Mouse (Mus musculus) kidney, embryonic 14.5 days (tissue): ENCODE data around the gene Sprr1b. TPM values are rescaled to one million over a fixed set of nuclear protein-coding genes. Genes with fewer than 3 reads are reported as not detected.

Source experiments
- ATAC-seq: fragments of 200-750 bp; cut with Nextera tagmentation; 2 replicates; pipeline ENCODE4 v1.8.0; 2017; ENCODE audit warnings: moderate number of reproducible peaks, mild to moderate bottlenecking, moderate TSS enrichment, moderate library complexity; ENCODE audit not compliant: low FRiP score, low TSS enrichment
- H3K27ac ChIP-seq: fragments of 300-500 bp; sonication (generic); 2 replicates; pipeline ENCODE4 v1.5.1; 2014; ENCODE audit warnings: low read depth, mild to moderate bottlenecking, low read length, moderate library complexity, mixed read lengths
- H3K27me3 ChIP-seq: fragments of 300-500 bp; sonication (generic); 2 replicates; pipeline ENCODE4 v1.6.1; 2014; ENCODE audit warnings: mild to moderate bottlenecking, low read length; ENCODE audit not compliant: control insufficient read depth, insufficient read depth
- H3K36me3 ChIP-seq: fragments of 300-500 bp; sonication (generic); 2 replicates; pipeline ENCODE4 v1.6.1; 2014; ENCODE audit warnings: low read length, mixed read lengths; ENCODE audit not compliant: control insufficient read depth, insufficient read depth
- H3K4me1 ChIP-seq: fragments of 300-500 bp; sonication (generic); 2 replicates; pipeline ENCODE4 v1.6.1; 2014; ENCODE audit warnings: low read length, mixed read lengths; ENCODE audit not compliant: control insufficient read depth, insufficient read depth
- H3K4me2 ChIP-seq: fragments of 300-500 bp; sonication (generic); replicated peaks from 2 replicates; pipeline ENCODE4 v1.6.1; 2014; ENCODE audit warnings: low read depth, mild to moderate bottlenecking, low read length
- H3K4me3 ChIP-seq: fragments of 300-500 bp; sonication (generic); 2 replicates; pipeline ENCODE4 v1.5.1; 2014; ENCODE audit warnings: mild to moderate bottlenecking, low read length
- H3K9ac ChIP-seq: fragments of 300-500 bp; sonication (generic); 2 replicates; pipeline ENCODE4 v1.6.1; 2014; ENCODE audit warnings: low read depth, mild to moderate bottlenecking, low read length, moderate library complexity
- H3K9me3 ChIP-seq: fragments of 300-500 bp; sonication (generic); 2 replicates; pipeline ENCODE4 v1.6.1; 2016; ENCODE audit warnings: low read length; ENCODE audit not compliant: control insufficient read depth
- WGBS: fragments of 180-500 bp; shearing (Covaris S2); extraction: QIAGEN DNeasy Blood & Tissue Kit; methylation state at CpG from one replicate; pipeline ENCODE4 v1.1.7; 2014; 5-methylcytosine and 5-hydroxymethylcytosine counted together
- polyA plus RNA-seq: library from polyadenylated mRNA; unstranded; fragments of >200 nt; fragmentation: Nextera tagmentation; extraction: Ambion mirVana; gene quantifications from 2 replicates; pipeline ENCODE4 v1.2.1, GENCODE M21; 2014

Gene Sprr1b
- polyA plus RNA-seq, 1 experiment from 2014 or later, result not detected

DNA sequence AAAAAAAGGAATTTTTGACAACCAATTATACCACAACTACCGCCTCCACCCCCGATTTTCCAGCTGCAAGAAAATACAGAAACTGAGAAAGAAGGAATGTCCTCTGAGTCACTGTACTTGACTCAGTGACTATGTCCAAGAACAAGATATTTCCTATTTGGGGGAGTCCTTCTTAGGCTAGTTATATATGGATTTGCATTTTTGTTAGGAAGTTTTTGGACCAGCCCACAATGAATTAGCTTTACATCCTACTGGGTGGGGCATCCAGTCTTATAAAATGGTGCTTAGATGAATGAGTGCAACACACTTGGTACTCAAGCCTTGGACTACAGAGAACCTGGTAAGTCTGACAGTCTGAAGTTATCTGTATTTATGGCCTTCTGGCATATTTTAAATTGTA is 6.3 kb downstream of the Sprr1b start, which contains the start of gene Sprr2k:
TSS of gene Sprr2k (plus strand) at position 301 of the 400 bp plus-strand sequence.
- Histone ChIP-seq H3K36me3 (no peaks in the 10 kb centered on the region), H3K4me2 (no peak within 1 kb of the TSS), H3K9ac (no peak within 1 kb of the TSS), H3K27me3 (no peaks in the 10 kb centered on the region), H3K27ac (no peak within 1 kb of the TSS), H3K4me1 (no peaks in the 10 kb centered on the region), H3K9me3 (no peaks in the 10 kb centered on the region), H3K4me3 (no peak within 1 kb of the TSS)
- ATAC-seq, result no peak
- 89% methylated on average over 2 of the region's 2 CpGs for WGBS

DNA sequence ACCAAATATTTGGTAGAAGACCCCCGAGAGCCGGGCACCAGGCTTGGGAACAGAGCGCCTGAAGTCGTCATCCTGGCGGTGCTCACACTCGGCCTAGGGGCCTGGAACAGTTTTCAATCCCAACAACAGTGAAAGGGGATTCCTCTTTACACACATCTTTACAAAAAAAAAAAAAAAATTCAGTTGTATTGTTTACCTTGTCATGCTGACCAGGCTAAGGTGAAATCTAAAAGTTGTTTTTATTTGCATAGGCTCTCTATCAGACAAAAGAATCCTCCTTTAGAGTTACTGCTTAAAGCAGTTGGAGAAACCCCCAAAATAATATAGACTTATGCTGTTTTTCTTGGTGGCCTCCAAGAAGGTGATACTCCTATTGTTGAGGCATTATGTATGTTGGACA is 9.3 kb downstream of the Sprr1b start, which contains the start of gene Gm9774:
TSS of gene Gm9774 (minus strand) at position 101 of the 400 bp plus-strand sequence.
- 88% methylated on average over 6 of the region's 6 CpGs for WGBS

DNA sequence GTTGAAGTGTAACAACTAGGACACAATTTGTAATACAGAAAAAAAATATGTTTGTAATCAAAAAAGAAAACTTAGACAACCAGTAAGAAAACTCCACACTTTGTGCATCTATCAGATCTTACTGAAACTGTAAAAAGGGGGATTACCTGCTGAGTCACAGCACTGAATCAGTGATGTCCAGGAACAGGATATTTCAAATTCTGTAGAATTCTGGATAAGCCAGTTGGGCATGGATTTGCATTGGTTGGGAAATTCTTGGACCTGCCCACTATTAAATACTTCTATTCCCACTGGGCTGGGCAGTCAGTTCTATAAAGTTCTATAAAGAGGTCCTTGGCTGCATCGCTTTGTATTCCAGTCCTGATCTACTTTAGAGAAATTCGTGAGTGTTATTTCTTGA is 20.8 kb downstream of the Sprr1b start, which contains the start of gene Sprr2j-ps:
TSS of gene Sprr2j-ps (plus strand) at position 301 of the 400 bp plus-strand sequence.
- no peaks in the 10 kb centered on the region for H3K4me1 ChIP-seq
- no peak within 1 kb of the TSS for H3K9ac ChIP-seq
- no peaks in the 10 kb centered on the region for H3K9me3 ChIP-seq
- H3K36me3 ChIP-seq, result no peaks in the 10 kb centered on the region
- no peak within 1 kb of the TSS for H3K4me3 ChIP-seq
- no peaks in the 10 kb centered on the region for H3K27me3 ChIP-seq
- no peak within 1 kb of the TSS for H3K4me2 ChIP-seq
- WGBS, result 94% methylated on average over 2 of the region's 2 CpGs
- no peak for ATAC-seq
- H3K27ac ChIP-seq, result no peak within 1 kb of the TSS

More for the DNA sequence above, 9.3 kb downstream of the Sprr1b start, which contains the start of gene Gm9774:
- Histone ChIP-seq H3K9me3 (no peaks in the 10 kb centered on the region), H3K27ac (no peak within 1 kb of the TSS), H3K27me3 (no peaks in the 10 kb centered on the region), H3K4me2 (no peak within 1 kb of the TSS), H3K36me3 (no peaks in the 10 kb centered on the region), H3K4me3 (no peak within 1 kb of the TSS), H3K9ac (no peak within 1 kb of the TSS), H3K4me1 (no peaks in the 10 kb centered on the region)
- no peak for ATAC-seq

DNA sequence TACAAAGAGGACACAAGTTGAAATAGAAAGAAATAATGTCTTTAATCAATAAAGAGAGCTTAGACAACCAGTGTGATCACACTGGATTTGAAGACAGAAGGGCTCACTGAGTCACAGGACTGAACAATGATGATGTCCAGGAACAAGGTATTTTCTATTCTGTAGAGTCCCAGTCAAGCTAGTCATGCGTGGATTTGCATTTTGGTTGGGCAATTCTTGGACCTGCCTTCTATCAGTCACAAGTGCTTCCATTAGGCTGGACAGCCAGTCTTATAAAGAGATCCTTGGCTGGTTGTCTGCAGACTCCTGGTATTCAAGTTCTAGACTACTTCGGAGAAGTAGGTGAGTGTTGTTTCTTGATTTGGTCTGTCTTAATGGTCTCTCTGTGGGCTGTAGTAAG is 30.9 kb downstream of the Sprr1b start, which contains the start of gene Sprr2i:
TSS of gene Sprr2i (plus strand) at position 301 of the 400 bp plus-strand sequence.
- Histone ChIP-seq H3K4me3 (no peak within 1 kb of the TSS), H3K27ac (no peak within 1 kb of the TSS), H3K9ac (no peak within 1 kb of the TSS), H3K4me2 (no peak within 1 kb of the TSS), H3K9me3 (no peaks in the 10 kb centered on the region), H3K27me3 (no peaks in the 10 kb centered on the region), H3K4me1 (no peaks in the 10 kb centered on the region), H3K36me3 (no peaks in the 10 kb centered on the region)
- WGBS, result 94% methylated on average over 2 of the region's 2 CpGs
- ATAC-seq, result no peak

DNA sequence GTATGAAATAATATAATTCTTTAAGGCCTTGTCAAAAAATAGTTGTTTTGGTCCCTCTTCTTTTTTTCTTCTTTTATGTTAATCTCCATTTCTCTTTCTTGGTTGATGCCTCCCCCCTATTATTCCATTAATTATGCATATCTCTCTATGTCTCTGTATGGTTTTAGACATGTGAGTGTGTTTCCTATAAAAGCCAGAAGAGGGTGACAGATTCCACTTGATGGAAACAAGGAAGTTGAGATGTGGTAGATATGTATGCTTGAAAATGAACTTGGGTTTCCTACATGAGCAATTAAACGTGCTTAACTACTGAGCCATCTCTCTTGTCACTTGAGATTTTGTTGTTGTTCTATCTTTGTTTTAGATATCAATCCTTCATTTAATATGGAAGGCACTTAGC is 44.3 kb downstream of the Sprr1b start:
- Histone ChIP-seq H3K9me3 (no peaks in the 10 kb centered on the region), H3K27ac (no peak overlapping the region), H3K9ac (no peak overlapping the region), H3K36me3 (no peaks in the 10 kb centered on the region), H3K27me3 (no peaks in the 10 kb centered on the region), H3K4me3 (no peak overlapping the region), H3K4me2 (no peak overlapping the region), H3K4me1 (no peaks in the 10 kb centered on the region)
- no peak for ATAC-seq
- 47% methylated on average over 1 of the region's 1 CpGs for WGBS

Other genes with a start within 250 kb of the Sprr1b start
- not detected in 2 replicates for gene Sprr2a1, start 223.0 kb downstream of the Sprr1b start, polyA plus RNA-seq
- 0.47 TPM in 1 of 2 replicates, not detected in the other for gene Sprr2a2, start 222.9 kb downstream of the Sprr1b start, polyA plus RNA-seq
- gene Sprr2a3, start 153.4 kb downstream of the Sprr1b start, polyA plus RNA-seq, result not detected in 2 replicates
- gene Sprr2b, start 122.2 kb downstream of the Sprr1b start, polyA plus RNA-seq, result not detected in 2 replicates
- gene Sprr2d, start 99.6 kb downstream of the Sprr1b start, polyA plus RNA-seq, result not detected in 2 replicates
- gene Sprr2e, start 86.6 kb downstream of the Sprr1b start, polyA plus RNA-seq, result not detected in 2 replicates
- 14.5 and 17.1 TPM in 2 replicates for gene Sprr2f, start 73.6 kb downstream of the Sprr1b start, polyA plus RNA-seq
- gene Sprr2h, start 53.1 kb downstream of the Sprr1b start, polyA plus RNA-seq, result not detected in 2 replicates
- gene Sprr2i, start 30.8 kb downstream of the Sprr1b start, polyA plus RNA-seq, result not detected in 2 replicates
- gene Sprr2j-ps, start 20.7 kb downstream of the Sprr1b start, polyA plus RNA-seq, result not detected in 2 replicates
- gene Gm9774, start 9.4 kb downstream of the Sprr1b start, polyA plus RNA-seq, result 6.9 and 7.1 TPM in 2 replicates
- gene Sprr2k, start 6.2 kb downstream of the Sprr1b start, polyA plus RNA-seq, result not detected in 2 replicates
- gene Sprr3, start 19.9 kb upstream of the Sprr1b start, polyA plus RNA-seq, result not detected in 2 replicates
- gene Sprr1a, start 47.1 kb upstream of the Sprr1b start, polyA plus RNA-seq, result 8.1 and 8.4 TPM in 2 replicates
- not detected in 2 replicates for gene Sprr4, start 61.7 kb upstream of the Sprr1b start, polyA plus RNA-seq
- gene 2310046K23Rik, start 95.7 kb upstream of the Sprr1b start, polyA plus RNA-seq, result not detected in 2 replicates
- gene Ivl, start 134.9 kb upstream of the Sprr1b start, polyA plus RNA-seq, result 0.74 and 0.81 TPM in 2 replicates
- not detected in 2 replicates for gene Smcp, start 150.2 kb upstream of the Sprr1b start, polyA plus RNA-seq
- not detected in 2 replicates for gene 2210017I01Rik, start 168.7 kb upstream of the Sprr1b start, polyA plus RNA-seq
- gene Lce6a, start 182.9 kb upstream of the Sprr1b start, polyA plus RNA-seq, result not detected in 2 replicates
- gene Lce1a1, start 209.5 kb upstream of the Sprr1b start, polyA plus RNA-seq, result not detected in 2 replicates
- not detected in 2 replicates for gene Lce1b, start 218.1 kb upstream of the Sprr1b start, polyA plus RNA-seq
- gene Lce1a2, start 231.5 kb upstream of the Sprr1b start, polyA plus RNA-seq, result not detected in 2 replicates
- not detected in 2 replicates for gene Lce1c, start 240.5 kb upstream of the Sprr1b start, polyA plus RNA-seq
- gene Lce1d, start 248.4 kb upstream of the Sprr1b start, polyA plus RNA-seq, result not detected in 2 replicates